Mouse (Mus musculus) heart, embryonic 11.5 days (tissue): ENCODE results near the gene Sfxn1. TPM values are rescaled to one million over a fixed set of nuclear protein-coding genes. Genes with fewer than 3 reads are reported as not detected.

Source experiments
- ATAC-seq: fragments of 200-750 bp; cut with Nextera tagmentation; replicated peaks from 2 replicates; pipeline ENCODE4 v1.8.0; 2017; ENCODE audit warnings: moderate library complexity; ENCODE audit not compliant: insufficient number of reproducible peaks, low FRiP score, low TSS enrichment
- H3K27ac ChIP-seq: fragments of 300-500 bp; sonication (generic); 2 replicates; pipeline ENCODE4 v1.5.1; 2014; ENCODE audit warnings: mild to moderate bottlenecking, low read depth, low read length
- H3K27me3 ChIP-seq: fragments of 300-500 bp; sonication (generic); 2 replicates; pipeline ENCODE4 v1.6.1; 2014; ENCODE audit warnings: mild to moderate bottlenecking, low read length, mixed read lengths; ENCODE audit not compliant: control insufficient read depth, insufficient read depth
- H3K36me3 ChIP-seq: fragments of 300-500 bp; sonication (generic); 2 replicates; pipeline ENCODE4 v1.6.1; 2014; ENCODE audit warnings: mild to moderate bottlenecking, low read length, moderate library complexity, mixed read lengths; ENCODE audit not compliant: control insufficient read depth, insufficient read depth
- H3K4me1 ChIP-seq: fragments of 300-500 bp; sonication (generic); 2 replicates; pipeline ENCODE4 v1.6.1; 2014; ENCODE audit warnings: low read length; ENCODE audit not compliant: control insufficient read depth, insufficient read depth
- H3K4me2 ChIP-seq: fragments of 300-500 bp; sonication (generic); 2 replicates; pipeline ENCODE4 v1.6.1; 2014; ENCODE audit warnings: mild to moderate bottlenecking, moderate library complexity
- H3K4me3 ChIP-seq: fragments of 300-500 bp; sonication (generic); 2 replicates; pipeline ENCODE4 v1.5.1; 2014; ENCODE audit warnings: low read depth, low read length
- H3K9ac ChIP-seq: fragments of 300-500 bp; sonication (generic); 2 replicates; pipeline ENCODE4 v1.6.1; 2014; ENCODE audit warnings: mild to moderate bottlenecking, low read depth, low read length, moderate library complexity
- H3K9me3 ChIP-seq: fragments of 300-500 bp; sonication (generic); replicated peaks from 2 replicates; pipeline ENCODE4 v1.6.1; 2016; ENCODE audit warnings: low read length; ENCODE audit not compliant: control insufficient read depth
- WGBS: fragments of 180-500 bp; shearing (Covaris S2); extraction: QIAGEN DNeasy Blood & Tissue Kit; methylation state at CpG from one replicate; pipeline ENCODE4 v1.1.7; 2014; ENCODE audit not compliant: insufficient replicate concordance; 5-methylcytosine and 5-hydroxymethylcytosine counted together
- polyA plus RNA-seq: library from polyadenylated mRNA; unstranded; fragments of >200 nt; fragmentation: Nextera tagmentation; extraction: Ambion mirVana; gene quantifications from 2 replicates; pipeline ENCODE4 v1.2.1, GENCODE M21; 2014

Sfxn1 gene
- polyA plus RNA-seq, 1 experiment from 2014 or later: 38.4 TPM

GRCm38 (mm10) chr13:54051641-54052040 lies 20.0 kb upstream of the Sfxn1 start:
- no peak overlapping the region for H3K4me2 ChIP-seq
- H3K9ac ChIP-seq: no peak overlapping the region
- peaks cover 28% of the 10 kb centered on the region for H3K27me3 ChIP-seq
- no peaks in the 10 kb centered on the region for H3K9me3 ChIP-seq
- 0 out of 2 replicates have a peak, but pooled peaks cover 3% of the 10 kb centered on the region for H3K4me1 ChIP-seq
- no peak for ATAC-seq
- H3K4me3 ChIP-seq: no peak overlapping the region
- WGBS: 68% methylated on average over 7 of the region's 7 CpGs
- H3K27ac ChIP-seq: no peak overlapping the region
- H3K36me3 ChIP-seq: no peaks in the 10 kb centered on the region

GRCm38 (mm10) chr13:54054962-54055361 lies 16.7 kb upstream of the Sfxn1 start:
- H3K27ac ChIP-seq: no peak overlapping the region

GRCm38 (mm10) chr13:54055448-54055861 lies 16.2 kb upstream of the Sfxn1 start, which contains the start of gene Drd1:
Gene Drd1 (minus strand): TSS chr13:54055705.
- Histone ChIP-seq H3K9me3 (no peaks in the 10 kb centered on the region), H3K27me3 (peaks cover 28% of the 10 kb centered on the region), H3K36me3 (no peaks in the 10 kb centered on the region), H3K4me1 (0 out of 2 replicates have a peak, but pooled peaks cover 3% of the 10 kb centered on the region), H3K4me2 (peak within 1 kb of the TSS; percentile 99), H3K27ac (no peak within 1 kb of the TSS), H3K4me3 (peak within 1 kb of the TSS; percentile 56), H3K9ac (peak within 1 kb of the TSS; percentile 54)
- no peak for ATAC-seq
- WGBS: under 1% methylated on average over 31 of the region's 31 CpGs

More at GRCm38 (mm10) chr13:54054962-54055361, 16.7 kb upstream of the Sfxn1 start:
- Histone ChIP-seq H3K4me3 (peak overlapping the region; percentile 56), H3K36me3 (no peaks in the 10 kb centered on the region), H3K4me2 (peak overlapping the region; percentile 99), H3K9me3 (no peaks in the 10 kb centered on the region), H3K27me3 (peaks cover 28% of the 10 kb centered on the region), H3K4me1 (0 out of 2 replicates have a peak, but pooled peaks cover 3% of the 10 kb centered on the region), H3K9ac (peak overlapping the region; percentile 54; the same call in 1 of the 2 replicates)
- ATAC-seq: 0 out of 2 replicates have a peak, but pooled peaks have one; percentile 22
- under 1% methylated on average over 20 of the region's 20 CpGs for WGBS

- Histone ChIP-seq H3K27me3 (no peaks in the 10 kb centered on the region), H3K9ac (no peak overlapping the region), H3K9me3 (no peaks in the 10 kb centered on the region), H3K4me1 (no peaks in the 10 kb centered on the region), H3K4me3 (no peak overlapping the region), H3K36me3 (no peaks in the 10 kb centered on the region), H3K27ac (no peak overlapping the region), H3K4me2 (no peak overlapping the region)
- 75% methylated on average over 3 of the region's 3 CpGs for WGBS
- no peak for ATAC-seq
Measured at GRCm38 (mm10) chr13:54062068-54062467, 9.6 kb upstream of the Sfxn1 start.

- Histone ChIP-seq H3K9me3 (no peaks in the 10 kb centered on the region), H3K36me3 (no peaks in the 10 kb centered on the region), H3K9ac (no peak overlapping the region), H3K4me2 (no peak overlapping the region), H3K27ac (no peak overlapping the region), H3K27me3 (no peaks in the 10 kb centered on the region), H3K4me1 (no peaks in the 10 kb centered on the region), H3K4me3 (no peak overlapping the region)
- no peak for ATAC-seq
- WGBS: 3% methylated on average over 3 of the region's 3 CpGs
Measured at GRCm38 (mm10) chr13:54063292-54063691, 8.4 kb upstream of the Sfxn1 start.

GRCm38 (mm10) chr13:54066081-54066746 lies 5.5 kb upstream of the Sfxn1 start:
- no peak for ATAC-seq
- H3K4me3 ChIP-seq: no peak overlapping the region
- no peak overlapping the region for H3K4me2 ChIP-seq
- no peaks in the 10 kb centered on the region for H3K36me3 ChIP-seq
- 77% methylated on average over 3 of the region's 3 CpGs for WGBS
- H3K4me1 ChIP-seq: no peaks in the 10 kb centered on the region
- H3K9ac ChIP-seq: no peak overlapping the region
- no peaks in the 10 kb centered on the region for H3K27me3 ChIP-seq
- no peak overlapping the region for H3K27ac ChIP-seq
- H3K9me3 ChIP-seq: no peaks in the 10 kb centered on the region

- Histone ChIP-seq H3K27me3 (no peaks in the 10 kb centered on the region), H3K4me1 (peaks cover 5% of the 10 kb centered on the region; the same call in 1 of the 2 replicates), H3K9ac (no peak overlapping the region), H3K4me2 (no peak overlapping the region), H3K27ac (no peak overlapping the region), H3K4me3 (no peak overlapping the region), H3K36me3 (no peaks in the 10 kb centered on the region), H3K9me3 (no peaks in the 10 kb centered on the region)
- no peak for ATAC-seq
- WGBS: 42% methylated on average over 6 of the region's 6 CpGs
Measured at GRCm38 (mm10) chr13:54067617-54068166, 4.0 kb upstream of the Sfxn1 start.

- Histone ChIP-seq H3K9ac (no peak overlapping the region), H3K27me3 (no peaks in the 10 kb centered on the region)
- WGBS: 89% methylated on average over 9 of the region's 9 CpGs
Measured at GRCm38 (mm10) chr13:54071011-54071410, 658 bp upstream of the Sfxn1 start.

More at GRCm38 (mm10) chr13:54071011-54071410, 658 bp upstream of the Sfxn1 start:
- Histone ChIP-seq H3K9me3 (no peaks in the 10 kb centered on the region), H3K4me3 (no peak overlapping the region), H3K4me1 (peaks cover 9% of the 10 kb centered on the region; the same call in 1 of the 2 replicates), H3K36me3 (no peaks in the 10 kb centered on the region), H3K27ac (no peak overlapping the region), H3K4me2 (no peak overlapping the region)
- ATAC-seq: no peak
